Mouse (Mus musculus): Measurements from ENCODE around the gene Olfr463.

- no peak for TF ChIP-seq CTCF (IDR thresholded peaks at IDR 0.05; ENCODE audit: low read depth, low read length)
- TF ChIP-seq POLR2A (IDR thresholded peaks at IDR 0.05; ENCODE audit: insufficient read depth, low read length): no peak
These were observed 21.8 kb downstream of the Olfr463 start, which contains the start of gene Epx for GRCm38 (mm10) chr11:87875436-87875835.

Data from ES-Bruce4 (cell line).